Mouse (Mus musculus) embryonic facial prominence, embryonic 14.5 days (tissue): ENCODE measurements around the gene Kcnk2. TPM values are rescaled to one million over a fixed set of nuclear protein-coding genes. Genes with fewer than 3 reads are reported as not detected.
A peak's percentile ranks its signal among the peaks of the same experiment; 100 is the strongest.

Experiments
- ATAC-seq: fragments of 200-750 bp; cut with Nextera tagmentation; 2 replicates; pipeline ENCODE4 v1.8.0; 2017; ENCODE audit warnings: low read depth, moderate number of reproducible peaks, moderate TSS enrichment
- DNase-seq: peaks from one replicate; pipeline ENCODE4 v3.0.0-alpha.2; 2015; ENCODE audit warnings: low spot score
- H3K27ac ChIP-seq: fragments of 300-500 bp; sonication (generic); replicated peaks from 2 replicates; pipeline ENCODE4 v1.5.1; 2014; ENCODE audit warnings: low read depth, mild to moderate bottlenecking, low read length, moderate library complexity
- H3K27me3 ChIP-seq: fragments of 300-500 bp; sonication (generic); replicated peaks from 2 replicates; pipeline ENCODE4 v1.6.1; 2014; ENCODE audit warnings: low read length; ENCODE audit not compliant: control insufficient read depth, insufficient read depth
- H3K36me3 ChIP-seq: fragments of 300-500 bp; sonication (generic); 2 replicates; pipeline ENCODE4 v1.6.1; 2014; ENCODE audit warnings: low read length, mixed read lengths; ENCODE audit not compliant: control insufficient read depth, insufficient read depth
- H3K4me1 ChIP-seq: fragments of 300-500 bp; sonication (generic); 2 replicates; pipeline ENCODE4 v1.6.1; 2014; ENCODE audit warnings: antibody characterized with exemption, low read length; ENCODE audit not compliant: control insufficient read depth, insufficient read depth
- H3K4me2 ChIP-seq: fragments of 300-500 bp; sonication (generic); 2 replicates; pipeline ENCODE4 v1.6.1; 2014; ENCODE audit warnings: low read depth, mild to moderate bottlenecking, low read length, moderate library complexity, mixed read lengths
- H3K4me3 ChIP-seq: fragments of 300-500 bp; sonication (generic); 2 replicates; pipeline ENCODE4 v1.5.1; 2014; ENCODE audit warnings: low read depth, mild to moderate bottlenecking, low read length
- H3K9ac ChIP-seq: fragments of 300-500 bp; sonication (generic); 2 replicates; pipeline ENCODE4 v1.6.1; 2014; ENCODE audit warnings: low read depth, mild to moderate bottlenecking, low read length, moderate library complexity, mixed read lengths
- H3K9me3 ChIP-seq: fragments of 300-500 bp; sonication (generic); 2 replicates; pipeline ENCODE4 v1.6.1; 2016; ENCODE audit warnings: low read length; ENCODE audit not compliant: control insufficient read depth
- WGBS: fragments of 180-500 bp; shearing (Covaris S2); extraction: QIAGEN DNeasy Blood & Tissue Kit; methylation state at CpG from one replicate; pipeline ENCODE4 v1.1.7; 2014; 5-methylcytosine and 5-hydroxymethylcytosine counted together
- polyA plus RNA-seq: library from polyadenylated mRNA; unstranded; fragments of >200 nt; fragmentation: Nextera tagmentation; extraction: Ambion mirVana; gene quantifications from 2 replicates; pipeline ENCODE4 v1.2.1, GENCODE M21; 2014

Gene Kcnk2
- polyA plus RNA-seq = 7.7 and 8.4 TPM in 2 replicates

DNA sequence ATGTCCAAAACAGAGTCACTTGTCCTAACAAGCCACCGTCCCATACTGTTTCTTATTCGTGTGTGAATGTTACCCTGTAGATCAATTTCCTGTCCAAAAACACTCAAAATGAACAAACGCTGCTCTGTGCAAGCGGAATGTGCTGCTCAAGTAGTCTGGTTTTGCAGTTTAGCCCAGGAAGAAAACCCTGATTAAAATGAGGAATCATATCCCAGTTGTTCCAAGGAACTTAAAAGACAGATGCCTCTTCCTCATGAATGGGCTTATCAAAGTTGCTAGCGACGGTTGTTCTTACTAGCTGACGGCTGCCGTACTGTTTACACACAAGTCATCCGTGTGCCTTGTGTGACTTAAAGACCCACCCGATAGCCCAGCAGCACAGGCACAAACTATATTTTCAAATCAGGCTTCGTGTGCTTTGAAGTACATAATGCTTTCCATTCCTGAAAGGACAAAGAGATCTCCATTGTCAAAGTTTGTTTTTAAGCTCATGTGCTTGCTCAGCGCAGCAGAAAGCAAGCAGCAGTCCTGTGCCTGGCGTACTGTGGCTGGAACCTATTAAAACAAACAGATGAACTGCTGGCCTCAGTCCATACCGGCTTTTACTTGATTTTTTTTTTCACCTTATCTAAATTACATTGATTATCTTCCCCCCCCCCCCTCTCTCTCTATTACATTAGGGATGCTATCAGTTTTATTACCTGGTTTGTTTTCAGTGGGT lies at the start of gene Kcnk2:
Gene Kcnk2, minus strand, starts transcription at position 51 of the 721 bp plus-strand sequence.
- Histone ChIP-seq H3K9ac (no peak within 1 kb of the TSS), H3K4me3 (peak within 1 kb of the TSS; percentile 16), H3K4me1 (peaks cover 22% of the 10 kb centered on the region; the same call in 1 of the 2 replicates), H3K27ac (no peak within 1 kb of the TSS), H3K9me3 (no peaks in the 10 kb centered on the region), H3K4me2 (peak within 1 kb of the TSS; percentile 45), H3K36me3 (no peaks in the 10 kb centered on the region), H3K27me3 (no peaks in the 10 kb centered on the region)
- DNase-seq (peak; percentile 56), ATAC-seq (no peak)
- WGBS = 15% methylated on average over 14 of the region's 14 CpGs

- no peaks in the 10 kb centered on the region for H3K36me3 ChIP-seq
Observed at GRCm38 (mm10) chr1:189440741-189441140, 38.7 kb upstream of the Kcnk2 start.

GRCm38 (mm10) chr1:189437126-189437525 lies 35.1 kb upstream of the Kcnk2 start:
- Histone ChIP-seq H3K4me2 (no peak overlapping the region), H3K4me1 (no peaks in the 10 kb centered on the region; the same call in 1 of the 2 replicates), H3K9me3 (no peaks in the 10 kb centered on the region), H3K36me3 (no peaks in the 10 kb centered on the region), H3K9ac (no peak overlapping the region), H3K27ac (no peak overlapping the region), H3K4me3 (no peak overlapping the region), H3K27me3 (no peaks in the 10 kb centered on the region)
- no peak for ATAC-seq
- no peak for DNase-seq
- 73% methylated on average over 5 of the region's 5 CpGs for WGBS

More at GRCm38 (mm10) chr1:189440741-189441140, 38.7 kb upstream of the Kcnk2 start:
- Histone ChIP-seq H3K4me2 (no peak overlapping the region), H3K27ac (no peak overlapping the region), H3K4me1 (no peaks in the 10 kb centered on the region; the same call in 1 of the 2 replicates), H3K9me3 (no peaks in the 10 kb centered on the region), H3K4me3 (no peak overlapping the region), H3K27me3 (no peaks in the 10 kb centered on the region), H3K9ac (no peak overlapping the region)
- ATAC-seq (no peak), DNase-seq (no peak)
- 64% methylated on average over 9 of the region's 9 CpGs for WGBS

GRCm38 (mm10) chr1:189435452-189435851 lies 33.4 kb upstream of the Kcnk2 start:
- Histone ChIP-seq H3K27me3 (no peaks in the 10 kb centered on the region), H3K4me1 (peaks cover 9% of the 10 kb centered on the region), H3K9ac (no peak overlapping the region), H3K27ac (no peak overlapping the region), H3K9me3 (no peaks in the 10 kb centered on the region), H3K36me3 (no peaks in the 10 kb centered on the region), H3K4me2 (no peak overlapping the region), H3K4me3 (no peak overlapping the region)
- ATAC-seq (no peak), DNase-seq (no peak)
- 73% methylated on average over 10 of the region's 10 CpGs for WGBS

GRCm38 (mm10) chr1:189431479-189431878 lies 29.4 kb upstream of the Kcnk2 start:
- H3K9me3 ChIP-seq = no peaks in the 10 kb centered on the region
- H3K27me3 ChIP-seq = no peaks in the 10 kb centered on the region
- H3K4me1 ChIP-seq = peaks cover 22% of the 10 kb centered on the region
- H3K27ac ChIP-seq = no peak overlapping the region
- DNase-seq = no peak
- no peak overlapping the region for H3K4me3 ChIP-seq
- H3K36me3 ChIP-seq = no peaks in the 10 kb centered on the region
- no peak overlapping the region for H3K9ac ChIP-seq
- 32% methylated on average over 5 of the region's 5 CpGs for WGBS
- no peak overlapping the region for H3K4me2 ChIP-seq
- ATAC-seq = no peak

- WGBS = 14% methylated on average over 4 of the region's 4 CpGs
Observed at GRCm38 (mm10) chr1:189430534-189430933, 28.5 kb upstream of the Kcnk2 start.

DNA sequence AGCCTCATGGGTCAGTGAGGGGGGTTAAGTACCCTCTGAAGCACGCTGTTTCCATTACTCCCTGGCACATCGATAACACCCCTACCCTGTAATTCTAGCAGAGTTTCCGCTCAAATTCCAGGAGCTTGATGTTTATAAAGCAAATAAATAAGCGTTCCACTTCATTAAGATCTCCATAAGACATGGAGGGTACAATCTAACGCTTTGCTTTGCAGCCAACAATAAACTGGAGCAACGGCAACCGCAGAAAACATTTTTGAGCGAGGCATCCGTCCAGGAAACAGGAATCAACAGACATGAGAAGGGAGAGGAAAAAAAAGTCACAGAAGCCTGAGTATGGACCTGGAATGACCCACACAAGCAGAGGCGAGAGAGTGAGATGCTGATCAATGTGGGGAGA lies 27.5 kb upstream of the Kcnk2 start:
- Histone ChIP-seq H3K27ac (no peak overlapping the region), H3K4me3 (no peak overlapping the region), H3K27me3 (no peaks in the 10 kb centered on the region), H3K9me3 (no peaks in the 10 kb centered on the region), H3K4me1 (peaks cover 22% of the 10 kb centered on the region), H3K9ac (no peak overlapping the region), H3K36me3 (no peaks in the 10 kb centered on the region), H3K4me2 (no peak overlapping the region)
- 37% methylated on average over 10 of the region's 10 CpGs for WGBS
- ATAC-seq = no peak
- peak; percentile 63 for DNase-seq

More at GRCm38 (mm10) chr1:189430534-189430933, 28.5 kb upstream of the Kcnk2 start:
- Histone ChIP-seq H3K4me3 (no peak overlapping the region), H3K4me1 (peaks cover 22% of the 10 kb centered on the region), H3K36me3 (no peaks in the 10 kb centered on the region), H3K27me3 (no peaks in the 10 kb centered on the region), H3K9ac (no peak overlapping the region), H3K4me2 (no peak overlapping the region), H3K27ac (no peak overlapping the region; the same call in 1 of the 2 replicates), H3K9me3 (no peaks in the 10 kb centered on the region)
- DNase-seq (peak; percentile 63), ATAC-seq (peak; percentile 70)

- no peak overlapping the region for H3K27ac ChIP-seq
Observed at GRCm38 (mm10) chr1:189426252-189426651, 24.2 kb upstream of the Kcnk2 start.

GRCm38 (mm10) chr1:189419914-189420313 lies 17.8 kb upstream of the Kcnk2 start:
- no peak overlapping the region for H3K4me3 ChIP-seq
- WGBS = 63% methylated on average over 1 of the region's 1 CpGs
- no peak overlapping the region for H3K9ac ChIP-seq
- no peak overlapping the region for H3K4me2 ChIP-seq
- H3K4me1 ChIP-seq = no peaks in the 10 kb centered on the region
- ATAC-seq (no peak), DNase-seq (no peak)
- no peak overlapping the region for H3K27ac ChIP-seq
- H3K27me3 ChIP-seq = no peaks in the 10 kb centered on the region
- no peaks in the 10 kb centered on the region for H3K36me3 ChIP-seq
- no peaks in the 10 kb centered on the region for H3K9me3 ChIP-seq

More at GRCm38 (mm10) chr1:189426252-189426651, 24.2 kb upstream of the Kcnk2 start:
- ATAC-seq (no peak), DNase-seq (no peak)
- H3K4me2 ChIP-seq = no peak overlapping the region
- no peaks in the 10 kb centered on the region for H3K9me3 ChIP-seq
- no peak overlapping the region for H3K4me3 ChIP-seq
- WGBS = 75% methylated on average over 11 of the region's 11 CpGs
- H3K4me1 ChIP-seq = peaks cover 15% of the 10 kb centered on the region
- H3K36me3 ChIP-seq = no peaks in the 10 kb centered on the region
- no peaks in the 10 kb centered on the region for H3K27me3 ChIP-seq
- no peak overlapping the region for H3K9ac ChIP-seq
